ENCODE assay signal across 15 mouse cellular contexts in genomic region chr11:113950904-113951615, GRCm38 (mm10).
DNase-seq lines count a peak whose midpoint lies in the region; ATAC-seq lines count a peak whose summit lies in the region.
"Had no signal": no experiment of that assay in that cellular context is flagged by ENCODE, and none has a peak within 500 bp of the region (broad histone marks: within the 10 kb centered on the region; RNA-seq: fewer than 3 reads in every experiment).

No protein-coding gene starts in this region.

- no peaks in the 10 kb centered on the region for H3K27me3 ChIP-seq in intestine, embryonic 14.5 days (replicated peaks; ENCODE audit: control insufficient read depth, insufficient read depth, low read length)
- H3K27me3 ChIP-seq in intestine, embryonic 15.5 days (replicated peaks), result no peaks in the 10 kb centered on the region
- no peaks in the 10 kb centered on the region for H3K27me3 ChIP-seq in hindbrain, embryonic 10.5 days (ENCODE audit: insufficient read depth, poor library complexity, severe bottlenecking)
- H3K27me3 ChIP-seq in midbrain, embryonic 15.5 days (replicated peaks), result 0 out of 2 replicates have a peak, but pooled peaks cover 3% of the 10 kb centered on the region
- H3K27me3 ChIP-seq: embryonic facial prominence, embryonic 13.5 days; limb, embryonic 15.5 days had no signal

- H3K4me1 ChIP-seq in intestine, embryonic 14.5 days (replicated peaks; ENCODE audit: control insufficient read depth, insufficient read depth, low read length), result peaks cover 8% of the 10 kb centered on the region; the same call in 1 of the 2 replicates
- H3K4me1 ChIP-seq in intestine, embryonic 15.5 days (replicated peaks), result no peaks in the 10 kb centered on the region
- peaks cover 50% of the 10 kb centered on the region for H3K4me1 ChIP-seq in hindbrain, embryonic 10.5 days (replicated peaks)
- H3K4me1 ChIP-seq in midbrain, embryonic 15.5 days, result peaks cover 28% of the 10 kb centered on the region

- H3K27ac ChIP-seq in intestine, embryonic 14.5 days (ENCODE audit: low read depth), result 0 out of 2 replicates have a peak overlapping the region, but pooled peaks have one; percentile 16
- no peak overlapping the region for H3K27ac ChIP-seq in intestine, embryonic 15.5 days
- H3K27ac ChIP-seq in hindbrain, embryonic 10.5 days, result peak overlapping the region; percentile 60
- peak overlapping the region; percentile 11; the same call in 1 of the 2 replicates for H3K27ac ChIP-seq in midbrain, embryonic 15.5 days
- H3K27ac ChIP-seq: embryonic facial prominence, embryonic 13.5 days; limb, embryonic 15.5 days had no signal

- no peak overlapping the region for H3K4me2 ChIP-seq in intestine, embryonic 14.5 days (ENCODE audit: low read length)
- H3K4me2 ChIP-seq in intestine, embryonic 15.5 days (replicated peaks), result no peak overlapping the region
- peak overlapping the region; percentile 2; the same call in 1 of the 2 replicates for H3K4me2 ChIP-seq in midbrain, embryonic 15.5 days
- H3K4me2 ChIP-seq: embryonic facial prominence, embryonic 13.5 days; heart, embryonic 11.5 days; limb, embryonic 15.5 days had no signal

- no peak overlapping the region for H3K4me3 ChIP-seq in intestine, embryonic 14.5 days (ENCODE audit: low read depth, low read length)
- H3K4me3 ChIP-seq in intestine, embryonic 15.5 days (replicated peaks), result no peak overlapping the region
- H3K4me3 ChIP-seq in hindbrain, embryonic 10.5 days, result no peak overlapping the region
- H3K4me3 ChIP-seq in midbrain, embryonic 15.5 days, result no peak overlapping the region
- H3K4me3 ChIP-seq: embryonic facial prominence, embryonic 13.5 days; limb, embryonic 15.5 days; myocyte had no signal

- H3K9me3 ChIP-seq in intestine, embryonic 14.5 days (ENCODE audit: control insufficient read depth, low read length), result no peaks in the 10 kb centered on the region
- H3K9me3 ChIP-seq in intestine, embryonic 15.5 days, result no peaks in the 10 kb centered on the region
- peaks cover 9% of the 10 kb centered on the region for H3K9me3 ChIP-seq in hindbrain, embryonic 10.5 days
- H3K9me3 ChIP-seq in midbrain, embryonic 15.5 days, result no peaks in the 10 kb centered on the region
- H3K9me3 ChIP-seq: limb, embryonic 15.5 days had no signal

- H3K36me3 ChIP-seq in intestine, embryonic 14.5 days (ENCODE audit: control insufficient read depth, insufficient read depth, low read length), result no peaks in the 10 kb centered on the region
- no peaks in the 10 kb centered on the region for H3K36me3 ChIP-seq in intestine, embryonic 15.5 days
- 0 out of 2 replicates have a peak, but pooled peaks cover 3% of the 10 kb centered on the region for H3K36me3 ChIP-seq in hindbrain, embryonic 10.5 days
- no peaks in the 10 kb centered on the region for H3K36me3 ChIP-seq in midbrain, embryonic 15.5 days (replicated peaks)
- H3K36me3 ChIP-seq: embryonic facial prominence, embryonic 13.5 days; limb, embryonic 15.5 days had no signal

- H3K9ac ChIP-seq in intestine, embryonic 14.5 days (ENCODE audit: low read length), result no peak overlapping the region
- no peak overlapping the region for H3K9ac ChIP-seq in intestine, embryonic 15.5 days
- H3K9ac ChIP-seq in midbrain, embryonic 15.5 days, result no peak overlapping the region
- H3K9ac ChIP-seq: embryonic facial prominence, embryonic 13.5 days; limb, embryonic 15.5 days had no signal

- ATAC-seq in intestine, embryonic 14.5 days (replicated peaks; ENCODE audit: low FRiP score, low TSS enrichment, low read depth), result no peak
- ATAC-seq in intestine, embryonic 15.5 days, result no peak
- ATAC-seq in midbrain, embryonic 15.5 days (replicated peaks), result peak; percentile 55; the same call in 1 of the 2 replicates
- ATAC-seq: inflammation-experienced regulatory T-cells, adult 6 months had no signal

- DNase-seq in intestine, embryonic 14.5 days (ENCODE audit: low spot score), result no peak
- DNase-seq in cerebellum, postnatal 10 days, result peak; percentile 71 to 82
- no peak for DNase-seq in hindbrain, embryonic 10.5 days (ENCODE audit: low spot score)
- no peak for DNase-seq in lung, postnatal 36 days
- DNase-seq in testis, postnatal 10 days (ENCODE audit: low spot score), result no peak
- DNase-seq in spleen, postnatal 36 days (ENCODE audit: low spot score in 2 of 2), result no peak
- DNase-seq: lung, postnatal 10 days; right cerebral cortex, postnatal 4 days had no signal

- WGBS in intestine, embryonic 14.5 days, result 69% methylated on average over 7 of the region's 7 CpGs
- 73% methylated on average over 7 of the region's 7 CpGs for WGBS in intestine, embryonic 15.5 days
- WGBS in hindbrain, embryonic 10.5 days, result 59% methylated on average over 7 of the region's 7 CpGs
- 27% methylated on average over 7 of the region's 7 CpGs for WGBS in midbrain, embryonic 15.5 days

Comparison
In these comparisons a context has a peak if more than half of its experiments do, and no peak if none do; other contexts are left out.
1. DNase-seq: peak in cerebellum, postnatal 10 days (2 of 2); none in intestine, embryonic 14.5 days (single experiment), hindbrain, embryonic 10.5 days (single experiment), lung, postnatal 36 days (single experiment), testis, postnatal 10 days (single experiment) and spleen, postnatal 36 days (0 of 2).